Mouse (Mus musculus) erythroblast, embryonic 14.5 days (primary cell): ENCODE measurements around the gene Fgfbp1.

Experiments used
- GATA1 ChIP-seq: IDR thresholded peaks from 2 replicates; pipeline ENCODE4 v1.6.1; 2012; ENCODE audit warnings: low read length, inconsistent platforms, mixed read lengths
- TAL1 ChIP-seq: IDR thresholded peaks from 3 replicates; pipeline ENCODE4 v1.6.1; 2012; ENCODE audit warnings: low read length, inconsistent platforms, mixed read lengths

- no peak for TF ChIP-seq GATA1
- TF ChIP-seq TAL1 = no peak
These were observed at the start of gene Fgfbp1 for GRCm38 (mm10) chr5:43981620-43982019.
